Mouse (Mus musculus): Measurements from ENCODE around the gene Cxcr4.

- TF ChIP-seq CTCF (IDR thresholded peaks at IDR 0.05; ENCODE audit: extremely low read depth, insufficient read depth, insufficient read length, insufficient replicate concordance) (no peak), POLR2A (IDR thresholded peaks at IDR 0.05; ENCODE audit: low read depth, low read length) (no peak)
Observed at GRCm38 (mm10) chr1:128589488-128589887, 2.6 kb downstream of the Cxcr4 start.
